29 mouse cellular contexts compared by ENCODE assay signal in genomic region chr1:52117777-52118176, GRCm38 (mm10).
"Had no signal": no experiment of that assay in that cellular context is flagged by ENCODE, and none has a peak within 500 bp of the region (broad histone marks: within the 10 kb centered on the region; RNA-seq: fewer than 3 reads in every experiment).

No protein-coding gene starts in this region.

- H3K9me3 ChIP-seq: heart, embryonic 12.5 days; heart, embryonic 13.5 days; heart, embryonic 15.5 days; hindbrain, embryonic 10.5 days; hindbrain, embryonic 12.5 days; hindbrain, embryonic 13.5 days; hindbrain, embryonic 15.5 days; intestine, embryonic 15.5 days; kidney, embryonic 15.5 days had no signal

- H3K4me2 ChIP-seq: kidney, embryonic 15.5 days had no signal

- H3K27me3 ChIP-seq: heart, embryonic 12.5 days; heart, embryonic 13.5 days; heart, embryonic 15.5 days; hindbrain, embryonic 12.5 days; intestine, embryonic 15.5 days; kidney, embryonic 15.5 days had no signal

- H3K36me3 ChIP-seq: heart, embryonic 12.5 days; heart, embryonic 15.5 days; hindbrain, embryonic 10.5 days; hindbrain, embryonic 12.5 days; hindbrain, embryonic 13.5 days; hindbrain, embryonic 15.5 days; intestine, embryonic 15.5 days; kidney, embryonic 15.5 days had no signal

- H3K9ac ChIP-seq: heart, embryonic 12.5 days; heart, embryonic 15.5 days; hindbrain, embryonic 12.5 days; hindbrain, embryonic 13.5 days; hindbrain, embryonic 14.5 days; hindbrain, embryonic 15.5 days; intestine, embryonic 15.5 days; kidney, embryonic 15.5 days had no signal

- H3K27ac ChIP-seq: heart, embryonic 13.5 days; hindbrain, embryonic 10.5 days; hindbrain, embryonic 12.5 days; hindbrain, embryonic 13.5 days; hindbrain, embryonic 14.5 days; hindbrain, embryonic 15.5 days; hindbrain, postnatal 0 days; intestine, embryonic 15.5 days; kidney, embryonic 15.5 days; kidney, postnatal 0 days; layer of hippocampus, adult 2 months; left cerebral cortex, adult 2 months had no signal

- H3K4me3 ChIP-seq: hindbrain, embryonic 12.5 days; intestine, embryonic 15.5 days; kidney, embryonic 15.5 days; layer of hippocampus, adult 2 months; left cerebral cortex, adult 2 months had no signal

- DNase-seq: heart, postnatal 10 days; heart, postnatal 14 days; heart, postnatal 36 days; heart, postnatal 4 days; kidney, adult 11 months; kidney, adult 18-20 months; kidney, adult 2 months; kidney, adult 8-10 months; kidney, postnatal 10 days; kidney, postnatal 14 days; kidney, postnatal 25 days; kidney, postnatal 36 days; kidney, postnatal 4 days; layer of hippocampus, adult 9-11 months; layer of hippocampus, postnatal 36 days had no signal
